Mouse (Mus musculus): ENCODE results near the gene Ctc1. TPM values are rescaled to one million over a fixed set of nuclear protein-coding genes. Genes with fewer than 3 reads are reported as not detected.
"Not testable (repeated sequence)": the region's sequence is repeated elsewhere in the genome, so short reads cannot be mapped to it uniquely, and the experiment has no call there.

Gene Ctc1
- polyA plus RNA-seq, 1 experiment from 2014 or later: 82.4 TPM

GRCm38 (mm10) chr11:69010400-69011323 is 5.0 kb upstream of the Ctc1 start:
- no peak overlapping the region for H3K27ac ChIP-seq (replicated peaks)
- no peak for DNase-seq (ENCODE audit: low spot score)
- whole genome bisulfite sequencing: 90% methylated on average over 15 of the region's 15 CpGs
- H3K4me1 ChIP-seq: peaks cover 27% of the 10 kb centered on the region
- peaks cover 8% of the 10 kb centered on the region; the same call in 1 of the 2 replicates for H3K36me3 ChIP-seq
- no peaks in the 10 kb centered on the region for H3K9me3 ChIP-seq (replicated peaks)
- H3K27me3 ChIP-seq (ENCODE audit: low read depth, poor library complexity, severe bottlenecking): no peaks in the 10 kb centered on the region
- peak overlapping the region; percentile 66; the same call in 1 of the 2 replicates for H3K4me3 ChIP-seq

- H3K27me3 ChIP-seq (ENCODE audit: low read depth, poor library complexity, severe bottlenecking); H3K36me3 ChIP-seq; H3K9me3 ChIP-seq (replicated peaks); DNase-seq (ENCODE audit: low spot score): not testable (repeated sequence)
- Histone ChIP-seq H3K27ac (replicated peaks) (peak overlapping the region; percentile 90; the same call in 1 of the 2 replicates), H3K4me3 (peak overlapping the region; percentile 66), H3K4me1 (peaks cover 32% of the 10 kb centered on the region)
- 81% methylated on average over 2 of the region's 2 CpGs for WGBS
Observed at GRCm38 (mm10) chr11:69011445-69011844, 4.3 kb upstream of the Ctc1 start.

DNA sequence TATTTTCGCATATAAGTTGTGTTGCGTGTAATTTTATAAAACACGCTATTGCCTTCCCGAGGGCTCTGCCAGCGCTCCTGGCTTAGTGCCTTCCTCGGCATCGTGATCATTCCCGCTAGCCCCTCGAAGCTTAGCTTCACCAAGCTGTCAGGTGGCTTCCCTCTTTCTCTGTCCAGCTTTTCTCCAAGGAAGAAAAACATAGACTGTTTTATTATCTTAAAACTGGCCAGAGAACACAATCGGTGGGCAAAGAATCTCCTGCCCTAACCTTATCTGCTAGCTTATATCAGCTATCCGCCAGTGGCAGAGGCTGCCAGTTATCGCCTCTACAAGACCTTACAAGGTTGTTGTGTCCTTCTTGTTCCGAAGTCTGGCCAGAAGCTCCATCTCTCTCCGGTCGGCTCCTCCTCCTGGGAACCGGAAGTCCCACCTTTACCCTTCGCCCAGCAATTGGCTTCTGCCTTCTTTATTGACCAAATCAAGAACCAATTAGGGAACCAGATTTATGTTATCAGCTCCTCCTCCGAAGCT is 3.6 kb upstream of the Ctc1 start:
- no peaks in the 10 kb centered on the region for H3K27me3 ChIP-seq (ENCODE audit: low read depth, poor library complexity, severe bottlenecking)
- H3K27ac ChIP-seq (replicated peaks): peak overlapping the region; percentile 90
- H3K9me3 ChIP-seq (replicated peaks): no peaks in the 10 kb centered on the region
- DNase-seq (ENCODE audit: low spot score): peak; percentile 88
- 2% methylated on average over 18 of the region's 18 CpGs for WGBS
- H3K4me3 ChIP-seq: peak overlapping the region; percentile 66
- peaks cover 35% of the 10 kb centered on the region for H3K4me1 ChIP-seq
- no peaks in the 10 kb centered on the region for H3K36me3 ChIP-seq

- H3K4me3 ChIP-seq: peak overlapping the region; percentile 70
- no peaks in the 10 kb centered on the region for H3K9me3 ChIP-seq (replicated peaks)
- peaks cover 21% of the 10 kb centered on the region for H3K36me3 ChIP-seq
- no peak for DNase-seq (ENCODE audit: low spot score)
- peaks cover 23% of the 10 kb centered on the region for H3K4me1 ChIP-seq
- no peaks in the 10 kb centered on the region for H3K27me3 ChIP-seq (ENCODE audit: low read depth, poor library complexity, severe bottlenecking)
- 74% methylated on average over 3 of the region's 3 CpGs for WGBS
- H3K27ac ChIP-seq (replicated peaks): peak overlapping the region; percentile 97
Observed at GRCm38 (mm10) chr11:69016755-69017154, 1.0 kb downstream of the Ctc1 start.

GRCm38 (mm10) chr11:69020691-69021090 is 5.0 kb downstream of the Ctc1 start:
- H3K4me3 ChIP-seq: no peak overlapping the region

GRCm38 (mm10) chr11:69026562-69026961 is 10.9 kb downstream of the Ctc1 start:
- WGBS: 94% methylated on average over 3 of the region's 3 CpGs
- Histone ChIP-seq H3K36me3 (peaks cover 100% of the 10 kb centered on the region), H3K4me3 (no peak overlapping the region), H3K9me3 (replicated peaks) (no peaks in the 10 kb centered on the region), H3K4me1 (no peaks in the 10 kb centered on the region), H3K27me3 (ENCODE audit: low read depth, poor library complexity, severe bottlenecking) (no peaks in the 10 kb centered on the region), H3K27ac (replicated peaks) (no peak overlapping the region)
- DNase-seq (ENCODE audit: low spot score): no peak

More at GRCm38 (mm10) chr11:69020691-69021090, 5.0 kb downstream of the Ctc1 start:
- H3K27me3 ChIP-seq (ENCODE audit: low read depth, poor library complexity, severe bottlenecking): no peaks in the 10 kb centered on the region
- peaks cover 12% of the 10 kb centered on the region for H3K4me1 ChIP-seq
- no peak overlapping the region for H3K27ac ChIP-seq (replicated peaks)
- H3K36me3 ChIP-seq: peaks cover 60% of the 10 kb centered on the region
- DNase-seq (ENCODE audit: low spot score): no peak
- H3K9me3 ChIP-seq (replicated peaks): no peaks in the 10 kb centered on the region

DNA sequence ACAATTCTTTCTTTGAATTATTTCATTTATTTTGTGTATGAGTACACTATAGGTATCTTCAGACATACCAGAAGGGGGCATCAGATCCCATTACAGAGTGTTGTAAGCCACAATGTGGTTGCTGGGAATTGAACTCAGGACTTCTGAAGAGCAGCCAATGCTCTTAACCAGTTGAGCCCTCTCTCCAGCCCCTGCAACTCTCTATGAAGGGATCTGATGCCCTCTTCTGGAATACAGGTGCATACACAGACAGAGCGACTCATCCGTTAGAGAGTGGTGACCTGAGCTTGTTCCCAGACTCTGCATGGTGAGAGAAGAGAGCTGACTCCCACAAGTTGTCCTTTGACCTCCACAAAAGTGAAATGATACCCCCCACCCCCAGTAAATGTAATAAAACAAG is 13.1 kb downstream of the Ctc1 start:
- DNase-seq (ENCODE audit: low spot score): no peak
- Histone ChIP-seq H3K27me3 (ENCODE audit: low read depth, poor library complexity, severe bottlenecking) (no peaks in the 10 kb centered on the region), H3K36me3 (peaks cover 99% of the 10 kb centered on the region), H3K27ac (replicated peaks) (no peak overlapping the region), H3K4me1 (no peaks in the 10 kb centered on the region), H3K4me3 (no peak overlapping the region), H3K9me3 (replicated peaks) (no peaks in the 10 kb centered on the region)
- 72% methylated on average over 2 of the region's 2 CpGs for WGBS

DNA sequence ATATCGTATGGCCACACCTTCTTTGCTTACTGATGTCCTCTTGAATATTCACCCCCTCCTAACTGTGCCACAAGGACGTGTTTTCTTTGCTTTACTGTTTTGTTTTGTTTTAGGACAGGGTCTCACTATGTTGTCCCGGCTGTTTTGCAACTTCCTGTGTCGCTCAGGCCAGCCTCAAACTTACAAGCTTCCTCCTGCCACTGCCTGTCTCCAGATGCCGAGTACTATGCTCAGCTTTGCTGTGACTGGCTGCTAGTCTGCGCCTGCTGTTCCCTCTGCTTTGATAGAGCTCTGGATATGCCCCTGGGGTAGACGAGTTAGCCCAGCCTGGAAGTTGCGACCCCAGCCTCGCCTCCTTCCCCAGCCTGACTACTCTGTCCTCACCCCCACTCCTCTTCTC is 17.8 kb downstream of the Ctc1 start:
- no peak overlapping the region for H3K4me3 ChIP-seq
- peaks cover 78% of the 10 kb centered on the region for H3K36me3 ChIP-seq
- no peak for DNase-seq (ENCODE audit: low spot score)
- WGBS: 82% methylated on average over 9 of the region's 9 CpGs
- H3K9me3 ChIP-seq (replicated peaks): no peaks in the 10 kb centered on the region
- no peak overlapping the region for H3K27ac ChIP-seq (replicated peaks)
- H3K27me3 ChIP-seq (ENCODE audit: low read depth, poor library complexity, severe bottlenecking): no peaks in the 10 kb centered on the region
- H3K4me1 ChIP-seq: peaks cover 22% of the 10 kb centered on the region

- Histone ChIP-seq H3K4me3 (no peak overlapping the region), H3K36me3 (peaks cover 68% of the 10 kb centered on the region), H3K27me3 (ENCODE audit: low read depth, poor library complexity, severe bottlenecking) (no peaks in the 10 kb centered on the region), H3K27ac (replicated peaks) (no peak overlapping the region), H3K9me3 (replicated peaks) (no peaks in the 10 kb centered on the region), H3K4me1 (peaks cover 32% of the 10 kb centered on the region)
- 96% methylated on average over 3 of the region's 3 CpGs for WGBS
- no peak for DNase-seq (ENCODE audit: low spot score)
Observed at GRCm38 (mm10) chr11:69034585-69034984, 18.9 kb downstream of the Ctc1 start.

DNA sequence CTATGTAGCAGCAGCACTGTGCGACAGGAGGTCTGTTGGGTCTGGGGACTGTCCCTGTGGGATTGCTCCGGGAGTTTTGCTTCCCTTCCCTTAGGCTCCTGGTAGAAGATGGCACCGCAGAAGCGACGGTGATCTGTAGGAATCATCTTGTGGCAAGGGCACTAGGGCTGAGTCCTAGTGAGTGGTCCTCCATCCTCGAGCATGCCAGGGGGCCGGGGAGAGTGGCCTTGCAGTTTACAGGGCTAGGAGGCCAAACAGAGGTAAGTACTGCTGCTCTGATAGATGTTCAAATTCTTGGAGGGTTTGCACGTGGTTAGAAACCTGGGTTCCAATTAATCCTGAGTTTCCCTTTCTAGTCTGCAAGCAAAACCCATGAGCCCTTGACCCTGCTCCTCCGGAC is 19.7 kb downstream of the Ctc1 start:
- H3K4me1 ChIP-seq: peaks cover 32% of the 10 kb centered on the region
- H3K36me3 ChIP-seq: peaks cover 59% of the 10 kb centered on the region
- WGBS: 80% methylated on average over 9 of the region's 9 CpGs
- peak overlapping the region; percentile 72 for H3K27ac ChIP-seq (replicated peaks)
- H3K27me3 ChIP-seq (ENCODE audit: low read depth, poor library complexity, severe bottlenecking): no peaks in the 10 kb centered on the region
- no peaks in the 10 kb centered on the region for H3K9me3 ChIP-seq (replicated peaks)
- no peak for DNase-seq (ENCODE audit: low spot score)
- H3K4me3 ChIP-seq: peak overlapping the region; percentile 66

DNA sequence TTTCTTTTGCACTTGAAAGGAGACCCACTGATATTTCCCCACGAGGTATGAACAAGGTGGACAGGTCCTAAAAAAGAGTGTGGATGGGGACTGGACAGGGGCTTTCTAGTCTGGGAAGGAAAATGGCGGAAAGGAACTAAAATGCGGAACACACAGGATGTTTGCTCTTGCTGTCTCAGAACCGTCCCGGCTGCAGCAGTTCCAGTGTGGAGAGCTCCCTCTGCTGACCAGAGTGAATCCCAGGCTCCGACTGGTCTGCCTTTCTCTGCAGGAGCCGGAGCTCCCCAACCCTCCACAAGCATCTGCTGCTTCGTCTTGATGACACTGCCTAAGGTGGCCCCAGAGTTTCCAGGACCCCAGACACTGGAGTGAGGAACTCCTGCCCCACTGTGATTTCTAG is 20.1 kb downstream of the Ctc1 start:
- Histone ChIP-seq H3K27ac (replicated peaks) (peak overlapping the region; percentile 72), H3K4me1 (peaks cover 32% of the 10 kb centered on the region), H3K9me3 (replicated peaks) (no peaks in the 10 kb centered on the region), H3K36me3 (peaks cover 55% of the 10 kb centered on the region), H3K27me3 (ENCODE audit: low read depth, poor library complexity, severe bottlenecking) (no peaks in the 10 kb centered on the region), H3K4me3 (peak overlapping the region; percentile 66)
- 9% methylated on average over 8 of the region's 8 CpGs for whole genome bisulfite sequencing
- peak; percentile 86 for DNase-seq (ENCODE audit: low spot score)

DNA sequence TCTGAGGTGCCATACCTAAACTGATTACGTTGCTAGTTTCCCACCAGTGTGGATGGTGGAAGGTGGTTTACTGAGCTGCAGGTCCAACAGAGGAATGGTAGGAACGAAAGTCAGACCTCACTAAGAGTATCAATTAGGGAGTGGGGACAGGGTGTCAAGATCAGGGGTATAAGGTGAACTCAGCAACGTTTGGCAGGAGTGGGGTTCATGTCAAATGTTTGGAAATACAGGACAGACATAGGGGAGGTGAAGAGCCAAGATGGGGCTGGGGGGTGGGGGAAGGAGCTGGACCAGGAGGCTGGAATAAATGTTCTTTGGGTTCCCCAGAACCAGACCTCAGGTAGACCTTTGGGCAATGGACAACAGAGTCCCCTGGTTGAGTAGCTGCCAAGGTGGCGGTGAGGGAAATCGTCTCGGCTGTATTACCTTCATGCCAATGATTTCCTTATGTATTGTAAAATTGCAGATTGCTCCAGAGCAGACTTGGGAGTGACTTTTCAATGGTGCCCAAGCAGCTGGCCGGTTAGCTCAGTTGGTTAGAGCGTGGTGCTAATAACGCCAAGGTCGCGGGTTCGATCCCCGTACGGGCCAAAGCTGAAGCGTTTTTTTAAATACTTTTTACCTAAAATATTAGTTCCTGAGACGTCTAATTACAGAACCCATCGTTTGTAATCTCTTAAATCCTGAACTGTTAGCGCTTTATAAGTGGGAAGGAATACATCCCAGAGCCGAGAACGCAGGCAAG is 20.9 kb downstream of the Ctc1 start:
- H3K27ac ChIP-seq (replicated peaks): peak overlapping the region; percentile 88
- WGBS: 11% methylated on average over 20 of the region's 20 CpGs
- no peaks in the 10 kb centered on the region for H3K27me3 ChIP-seq (ENCODE audit: low read depth, poor library complexity, severe bottlenecking)
- H3K9me3 ChIP-seq (replicated peaks): no peaks in the 10 kb centered on the region
- peaks cover 32% of the 10 kb centered on the region for H3K4me1 ChIP-seq
- DNase-seq (ENCODE audit: low spot score): peak; percentile 87
- H3K4me3 ChIP-seq: peak overlapping the region; percentile 66
- H3K36me3 ChIP-seq: peaks cover 47% of the 10 kb centered on the region

Measured in midbrain, embryonic 10.5 days (tissue).